Mouse (Mus musculus): ENCODE measurements around the gene Tfdp2. TPM values are rescaled to one million over a fixed set of nuclear protein-coding genes. Genes with fewer than 3 reads are reported as not detected.
A peak's percentile ranks its signal among the peaks of the same experiment; 100 is the strongest.

Tfdp2 gene
- polyA plus RNA-seq, 1 experiment from 2014 or later: 65.8 TPM

DNA sequence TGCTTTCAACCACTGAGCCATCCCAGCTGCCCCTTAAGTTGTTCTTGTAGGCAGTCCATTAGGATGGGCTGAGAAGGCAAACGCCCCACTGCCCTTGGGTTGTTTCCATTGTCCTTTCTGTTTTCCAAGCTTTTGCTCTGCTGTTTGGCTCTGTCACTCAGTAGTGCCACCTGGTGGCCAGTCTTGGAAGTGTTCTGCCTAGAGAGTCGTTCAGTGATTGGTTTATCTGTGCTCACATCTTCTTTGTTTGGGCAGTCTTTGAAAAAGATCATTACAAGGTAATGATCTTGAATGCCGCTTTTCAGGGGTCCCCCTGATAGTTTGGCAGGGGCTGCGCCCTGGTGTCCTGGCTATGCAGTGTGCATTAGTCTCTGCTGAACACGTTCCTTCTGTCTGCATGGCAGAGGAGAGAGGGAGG is 28.9 kb upstream of the Tfdp2 start:
- peak; percentile 91 for DNase-seq (ENCODE audit: low spot score)
- WGBS: 39% methylated on average over 5 of the region's 5 CpGs
- Histone ChIP-seq H3K4me2 (ENCODE audit: low read depth, severe bottlenecking) (no peak overlapping the region), H3K36me3 (ENCODE audit: control insufficient read depth, insufficient read depth, low read length) (no peaks in the 10 kb centered on the region), H3K4me1 (ENCODE audit: control insufficient read depth, insufficient read depth, low read length) (no peaks in the 10 kb centered on the region), H3K9me3 (ENCODE audit: control insufficient read depth, low read length) (no peaks in the 10 kb centered on the region), H3K4me3 (ENCODE audit: low read depth, low read length) (no peak overlapping the region), H3K9ac (ENCODE audit: low read length) (no peak overlapping the region), H3K27ac (replicated peaks; ENCODE audit: low read depth, low read length) (no peak overlapping the region), H3K27me3 (ENCODE audit: control insufficient read depth, insufficient read depth, low read length) (no peaks in the 10 kb centered on the region)
- ATAC-seq (ENCODE audit: insufficient number of reproducible peaks, low FRiP score, low TSS enrichment, low read depth): peak; percentile 62; the same call in 1 of the 2 replicates

DNA sequence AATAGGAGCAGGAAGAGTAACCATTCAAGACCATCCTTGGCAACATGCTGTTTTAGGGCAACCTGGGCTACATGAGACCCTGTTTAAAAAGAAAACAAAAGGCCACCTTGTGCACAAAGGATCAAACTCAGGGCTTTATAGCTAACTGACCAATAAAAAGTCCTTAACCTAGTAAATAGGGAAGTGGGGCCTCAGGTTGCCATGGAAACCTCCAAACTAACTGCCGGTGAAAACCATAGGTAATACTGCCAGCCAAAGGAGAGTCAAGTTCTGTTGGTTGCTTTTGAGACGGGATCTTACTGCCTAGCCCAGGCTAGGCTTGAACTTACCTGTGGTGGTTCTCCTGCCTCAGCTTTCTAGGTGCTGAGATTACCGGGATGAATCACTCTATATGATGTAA is 25.5 kb upstream of the Tfdp2 start:
- no peak for ATAC-seq (ENCODE audit: insufficient number of reproducible peaks, low FRiP score, low TSS enrichment, low read depth)
- 65% methylated on average over 3 of the region's 3 CpGs for WGBS

DNA sequence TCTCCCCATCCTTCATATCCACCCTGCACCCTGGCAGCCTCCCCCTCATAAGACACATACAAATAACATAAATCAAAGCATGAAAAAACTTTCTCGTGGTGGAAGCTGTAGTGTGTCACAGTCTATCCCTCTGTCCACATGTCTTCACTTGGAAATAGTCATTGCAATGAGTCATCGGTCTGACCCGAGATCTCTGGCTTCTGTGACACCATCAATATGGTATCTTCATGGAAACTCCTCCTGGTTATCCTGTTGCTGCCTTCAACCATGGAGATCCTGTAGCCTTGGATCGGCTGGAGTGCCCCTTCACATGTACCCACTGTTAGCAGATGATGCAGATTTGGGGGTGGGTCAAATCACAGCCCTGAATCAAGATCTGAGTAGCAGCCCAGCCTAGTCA is 11.2 kb upstream of the Tfdp2 start:
- Histone ChIP-seq H3K4me3 (ENCODE audit: low read depth, low read length) (no peak overlapping the region), H3K27me3 (ENCODE audit: control insufficient read depth, insufficient read depth, low read length) (no peaks in the 10 kb centered on the region), H3K4me2 (ENCODE audit: low read depth, severe bottlenecking) (no peak overlapping the region), H3K27ac (replicated peaks; ENCODE audit: low read depth, low read length) (no peak overlapping the region), H3K9ac (ENCODE audit: low read length) (no peak overlapping the region), H3K36me3 (ENCODE audit: control insufficient read depth, insufficient read depth, low read length) (no peaks in the 10 kb centered on the region), H3K9me3 (ENCODE audit: control insufficient read depth, low read length) (no peaks in the 10 kb centered on the region), H3K4me1 (ENCODE audit: control insufficient read depth, insufficient read depth, low read length) (no peaks in the 10 kb centered on the region)
- ATAC-seq (ENCODE audit: insufficient number of reproducible peaks, low FRiP score, low TSS enrichment, low read depth) (no peak), DNase-seq (ENCODE audit: low spot score) (no peak)
- WGBS: 85% methylated on average over 4 of the region's 4 CpGs

More for the DNA sequence above, 25.5 kb upstream of the Tfdp2 start:
- Histone ChIP-seq H3K27ac (replicated peaks; ENCODE audit: low read depth, low read length) (no peak overlapping the region), H3K27me3 (ENCODE audit: control insufficient read depth, insufficient read depth, low read length) (no peaks in the 10 kb centered on the region), H3K4me3 (ENCODE audit: low read depth, low read length) (no peak overlapping the region), H3K36me3 (ENCODE audit: control insufficient read depth, insufficient read depth, low read length) (peaks cover 2% of the 10 kb centered on the region; the same call in 1 of the 2 replicates), H3K9me3 (ENCODE audit: control insufficient read depth, low read length) (no peaks in the 10 kb centered on the region), H3K4me2 (ENCODE audit: low read depth, severe bottlenecking) (no peak overlapping the region), H3K9ac (ENCODE audit: low read length) (no peak overlapping the region), H3K4me1 (ENCODE audit: control insufficient read depth, insufficient read depth, low read length) (no peaks in the 10 kb centered on the region)
- peak; percentile 23 for DNase-seq (ENCODE audit: low spot score)

DNA sequence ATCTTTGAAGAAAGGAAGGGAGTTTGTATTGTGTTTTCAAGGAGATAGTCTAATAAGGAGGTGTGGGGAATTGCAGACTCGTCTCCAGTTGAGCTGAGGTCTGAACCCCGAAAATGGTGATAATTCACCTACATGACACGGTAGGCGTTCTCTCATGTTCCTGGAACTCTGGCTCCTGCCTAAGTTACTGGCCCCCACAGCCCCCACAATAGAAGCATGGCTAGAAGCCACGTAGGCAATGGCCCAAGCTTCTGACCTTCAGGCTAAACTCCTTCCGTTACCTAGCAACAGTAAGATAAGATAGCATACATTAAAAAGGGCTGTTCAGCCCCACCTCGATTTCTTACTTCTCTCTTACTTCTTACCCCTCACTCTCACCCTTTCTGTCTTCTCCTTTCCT is 9.4 kb upstream of the Tfdp2 start:
- H3K9me3 ChIP-seq (ENCODE audit: control insufficient read depth, low read length): no peaks in the 10 kb centered on the region
- no peak overlapping the region for H3K27ac ChIP-seq (replicated peaks; ENCODE audit: low read depth, low read length)
- no peak overlapping the region for H3K4me3 ChIP-seq (ENCODE audit: low read depth, low read length)
- no peaks in the 10 kb centered on the region for H3K36me3 ChIP-seq (ENCODE audit: control insufficient read depth, insufficient read depth, low read length)
- no peak for ATAC-seq (ENCODE audit: insufficient number of reproducible peaks, low FRiP score, low TSS enrichment, low read depth)
- no peak overlapping the region for H3K4me2 ChIP-seq (ENCODE audit: low read depth, severe bottlenecking)
- 80% methylated on average over 7 of the region's 7 CpGs for WGBS
- DNase-seq (ENCODE audit: low spot score): no peak
- H3K9ac ChIP-seq (ENCODE audit: low read length): no peak overlapping the region
- no peaks in the 10 kb centered on the region for H3K4me1 ChIP-seq (ENCODE audit: control insufficient read depth, insufficient read depth, low read length)
- H3K27me3 ChIP-seq (ENCODE audit: control insufficient read depth, insufficient read depth, low read length): no peaks in the 10 kb centered on the region

DNA sequence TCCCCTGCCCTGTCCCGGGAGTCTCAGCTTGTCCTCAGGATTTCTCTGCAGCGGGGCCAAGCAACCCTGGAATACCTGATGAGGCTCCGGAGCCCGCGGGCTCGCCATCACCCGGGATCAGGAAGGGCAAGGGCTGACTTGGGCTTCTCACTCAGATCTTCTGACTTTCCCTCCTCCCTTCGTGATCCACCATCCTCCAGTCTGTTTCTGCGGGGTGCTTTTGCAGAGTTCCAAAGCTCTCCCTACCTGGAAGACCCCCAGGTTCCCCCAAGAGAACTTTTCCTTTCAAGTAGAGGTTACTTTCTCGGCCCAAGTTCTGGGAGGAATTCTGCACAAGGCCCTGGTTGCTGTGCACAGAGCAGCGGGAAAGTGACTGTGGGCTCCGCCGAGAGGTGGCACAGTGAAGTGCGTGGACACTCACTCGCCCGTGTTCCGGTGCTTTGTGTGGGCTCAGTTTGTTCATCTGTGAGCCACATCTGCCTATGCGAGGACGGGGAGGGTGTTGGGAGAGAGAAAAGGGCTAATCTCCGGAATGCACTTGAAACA is 634 bp downstream of the Tfdp2 start:
- H3K9me3 ChIP-seq (ENCODE audit: control insufficient read depth, low read length): no peaks in the 10 kb centered on the region
- H3K9ac ChIP-seq (ENCODE audit: low read length): peak overlapping the region; percentile 87
- ATAC-seq (ENCODE audit: insufficient number of reproducible peaks, low FRiP score, low TSS enrichment, low read depth) (no peak), DNase-seq (ENCODE audit: low spot score) (peak; percentile 68)
- peak overlapping the region; percentile 92 for H3K4me2 ChIP-seq (ENCODE audit: low read depth, severe bottlenecking)
- peak overlapping the region; percentile 48; the same call in 1 of the 2 replicates for H3K27ac ChIP-seq (replicated peaks; ENCODE audit: low read depth, low read length)
- peak overlapping the region; percentile 91 for H3K4me3 ChIP-seq (ENCODE audit: low read depth, low read length)
- peaks cover 9% of the 10 kb centered on the region; the same call in 1 of the 2 replicates for H3K4me1 ChIP-seq (ENCODE audit: control insufficient read depth, insufficient read depth, low read length)
- H3K27me3 ChIP-seq (ENCODE audit: control insufficient read depth, insufficient read depth, low read length): no peaks in the 10 kb centered on the region
- WGBS: under 1% methylated on average over 20 of the region's 20 CpGs
- no peaks in the 10 kb centered on the region; the same call in 1 of the 2 replicates for H3K36me3 ChIP-seq (ENCODE audit: control insufficient read depth, insufficient read depth, low read length)

DNA sequence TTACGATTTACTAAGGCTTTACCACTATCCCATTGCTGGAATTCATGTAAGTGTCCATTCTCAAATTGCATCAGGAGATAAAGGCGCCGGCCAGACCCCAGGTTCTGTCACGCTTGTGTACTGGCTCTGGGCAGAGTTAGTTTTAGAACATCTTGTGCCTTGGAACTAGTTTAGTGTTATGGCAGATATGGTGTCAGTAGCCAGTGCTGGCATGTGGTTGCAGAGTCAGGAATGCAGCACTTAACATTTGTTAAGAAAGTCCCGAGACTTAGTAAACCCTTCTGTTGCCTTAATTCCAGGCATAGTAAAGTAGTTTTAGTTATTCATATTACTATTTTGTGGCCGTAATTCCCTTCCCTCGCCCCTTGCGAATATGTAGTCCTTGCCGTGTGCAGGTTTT is 1.7 kb downstream of the Tfdp2 start:
- Histone ChIP-seq H3K27me3 (ENCODE audit: control insufficient read depth, insufficient read depth, low read length) (no peaks in the 10 kb centered on the region), H3K9ac (ENCODE audit: low read length) (no peak overlapping the region), H3K27ac (replicated peaks; ENCODE audit: low read depth, low read length) (no peak overlapping the region), H3K9me3 (ENCODE audit: control insufficient read depth, low read length) (no peaks in the 10 kb centered on the region), H3K4me3 (ENCODE audit: low read depth, low read length) (peak overlapping the region; percentile 91; the same call in 1 of the 2 replicates), H3K4me2 (ENCODE audit: low read depth, severe bottlenecking) (peak overlapping the region; percentile 92), H3K36me3 (ENCODE audit: control insufficient read depth, insufficient read depth, low read length) (no peaks in the 10 kb centered on the region; the same call in 1 of the 2 replicates), H3K4me1 (ENCODE audit: control insufficient read depth, insufficient read depth, low read length) (peaks cover 9% of the 10 kb centered on the region; the same call in 1 of the 2 replicates)
- no peak for DNase-seq (ENCODE audit: low spot score)
- 70% methylated on average over 9 of the region's 9 CpGs for whole genome bisulfite sequencing
- no peak for ATAC-seq (ENCODE audit: insufficient number of reproducible peaks, low FRiP score, low TSS enrichment, low read depth)

DNA sequence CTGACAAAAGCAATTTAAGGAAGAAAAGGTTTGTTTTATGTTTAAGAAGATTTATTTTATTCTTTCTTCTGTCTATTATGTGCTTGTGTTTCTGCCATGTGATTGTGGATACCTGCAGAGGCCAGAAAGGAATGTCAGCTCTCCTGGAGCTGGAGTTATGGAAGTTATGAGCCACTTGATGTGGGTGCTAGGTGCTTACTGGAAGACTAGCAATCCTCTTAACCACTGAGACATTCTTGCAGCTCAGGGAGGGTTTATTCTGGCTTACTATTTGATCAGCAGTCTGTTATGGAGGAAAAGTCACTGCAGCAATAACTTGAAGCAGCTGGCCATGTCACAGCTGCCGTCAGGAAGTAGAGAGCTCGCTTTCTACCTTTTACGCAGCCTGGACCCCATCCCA is 7.6 kb downstream of the Tfdp2 start:
- no peak overlapping the region for H3K27ac ChIP-seq (replicated peaks; ENCODE audit: low read depth, low read length)
- H3K9ac ChIP-seq (ENCODE audit: low read length): no peak overlapping the region
- ATAC-seq (ENCODE audit: insufficient number of reproducible peaks, low FRiP score, low TSS enrichment, low read depth) (no peak), DNase-seq (ENCODE audit: low spot score) (no peak)
- no peaks in the 10 kb centered on the region for H3K4me1 ChIP-seq (ENCODE audit: control insufficient read depth, insufficient read depth, low read length)
- H3K4me2 ChIP-seq (ENCODE audit: low read depth, severe bottlenecking): no peak overlapping the region
- no peak overlapping the region for H3K4me3 ChIP-seq (ENCODE audit: low read depth, low read length)
- H3K9me3 ChIP-seq (ENCODE audit: control insufficient read depth, low read length): no peaks in the 10 kb centered on the region
- H3K27me3 ChIP-seq (ENCODE audit: control insufficient read depth, insufficient read depth, low read length): no peaks in the 10 kb centered on the region
- no peaks in the 10 kb centered on the region; the same call in 1 of the 2 replicates for H3K36me3 ChIP-seq (ENCODE audit: control insufficient read depth, insufficient read depth, low read length)
- 95% methylated on average over 3 of the region's 3 CpGs for WGBS

DNA sequence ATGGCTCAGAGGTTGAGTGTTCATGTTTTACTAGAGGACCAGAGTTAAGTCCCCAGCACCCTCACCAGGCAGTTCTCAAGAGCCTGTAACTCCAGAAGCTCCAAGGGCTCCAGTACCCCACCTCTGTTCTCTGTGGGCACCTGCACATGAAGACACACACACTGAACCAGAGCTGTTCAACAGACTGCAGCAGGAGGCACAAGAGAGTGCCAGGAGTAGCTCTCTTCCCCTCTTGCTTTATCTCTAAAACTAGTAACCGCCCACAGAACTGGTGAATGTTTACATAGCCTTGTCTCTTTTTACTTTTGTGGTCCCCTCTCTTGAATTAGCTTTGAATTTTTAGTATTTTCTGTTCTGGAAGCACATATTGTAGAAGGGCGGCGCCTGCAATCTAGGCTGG is 11.4 kb downstream of the Tfdp2 start:
- ATAC-seq (ENCODE audit: insufficient number of reproducible peaks, low FRiP score, low TSS enrichment, low read depth): no peak
- no peak overlapping the region for H3K4me3 ChIP-seq (ENCODE audit: low read depth, low read length)
- H3K27me3 ChIP-seq (ENCODE audit: control insufficient read depth, insufficient read depth, low read length): no peaks in the 10 kb centered on the region
- no peaks in the 10 kb centered on the region for H3K4me1 ChIP-seq (ENCODE audit: control insufficient read depth, insufficient read depth, low read length)
- H3K36me3 ChIP-seq (ENCODE audit: control insufficient read depth, insufficient read depth, low read length): no peaks in the 10 kb centered on the region; the same call in 1 of the 2 replicates
- DNase-seq (ENCODE audit: low spot score): no peak
- no peaks in the 10 kb centered on the region for H3K9me3 ChIP-seq (ENCODE audit: control insufficient read depth, low read length)
- H3K27ac ChIP-seq (replicated peaks; ENCODE audit: low read depth, low read length): no peak overlapping the region
- 96% methylated on average over 3 of the region's 3 CpGs for WGBS
- no peak overlapping the region for H3K9ac ChIP-seq (ENCODE audit: low read length)
- no peak overlapping the region for H3K4me2 ChIP-seq (ENCODE audit: low read depth, severe bottlenecking)

Measured in limb, embryonic 11.5 days (tissue).